Mouse (Mus musculus) left cerebral cortex, postnatal 10 days (tissue): Measurements from ENCODE around the gene Plg. TPM values are rescaled to one million over a fixed set of nuclear protein-coding genes. Genes with fewer than 3 reads are reported as not detected.

Experiments
- DNase-seq, 2 experiments: peaks; one replicate each; pipeline ENCODE4 v3.0.0; 2021 to 2022; ENCODE audit warnings: low spot score in 2 of 2, mixed read lengths in 1 of 2; ENCODE audit errors: extremely low spot score in 1 of 2
- intact Hi-C: fragments of 180-260 bp; cut with DNase I; formaldehyde crosslinking; loops from one replicate; pipeline ENCODE4 v1.15.1; 2025
- total RNA-seq, 2 experiments: library from RNA; stranded (reverse); gene quantifications; 2 replicates each; pipeline ENCODE4 v1.2.3; 2021

The Plg gene
- total RNA-seq, 2 experiments from 2014 or later, result not detected

DNA sequence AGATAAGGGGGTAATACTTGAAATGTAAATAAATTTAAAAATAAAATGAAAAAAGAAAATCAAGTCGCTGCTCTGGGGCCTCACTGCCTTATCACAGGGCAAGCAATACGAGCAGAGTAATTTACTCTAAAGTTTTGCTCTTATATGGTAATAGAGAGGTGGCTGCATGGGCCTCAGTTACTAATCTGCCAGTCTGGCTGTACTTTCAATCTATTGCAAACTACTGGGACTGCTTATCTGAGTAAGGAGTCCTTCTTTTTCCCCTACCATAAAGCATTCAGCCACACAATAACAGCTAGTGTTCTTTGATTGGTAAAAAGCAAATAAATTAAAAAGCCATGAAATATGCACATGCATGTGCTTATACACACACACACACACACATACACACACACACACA, 3.2 kb downstream of the Plg start:
- intact Hi-C loops, result no loop called here
- no peak for DNase-seq

DNA sequence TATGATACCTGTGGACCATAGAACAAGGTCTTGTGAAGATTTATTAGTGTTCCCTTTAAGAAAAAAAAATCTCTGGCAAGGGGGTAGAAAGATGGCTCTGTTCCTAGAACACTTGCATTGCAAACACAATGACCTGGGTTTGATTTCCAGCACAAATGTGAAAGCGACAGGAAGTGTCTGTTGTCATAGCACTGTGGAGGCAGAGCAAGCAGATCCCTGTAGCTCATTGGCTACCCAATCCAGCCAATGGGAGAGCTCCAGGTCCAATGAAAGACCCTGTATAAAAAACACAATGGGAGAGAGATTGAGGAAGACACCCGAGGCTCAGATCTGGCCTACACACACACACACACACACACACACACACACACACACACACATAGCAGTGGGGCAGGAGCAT, 4.1 kb downstream of the Plg start:
- no peak for DNase-seq
- intact Hi-C loops, result no loop called here

DNA sequence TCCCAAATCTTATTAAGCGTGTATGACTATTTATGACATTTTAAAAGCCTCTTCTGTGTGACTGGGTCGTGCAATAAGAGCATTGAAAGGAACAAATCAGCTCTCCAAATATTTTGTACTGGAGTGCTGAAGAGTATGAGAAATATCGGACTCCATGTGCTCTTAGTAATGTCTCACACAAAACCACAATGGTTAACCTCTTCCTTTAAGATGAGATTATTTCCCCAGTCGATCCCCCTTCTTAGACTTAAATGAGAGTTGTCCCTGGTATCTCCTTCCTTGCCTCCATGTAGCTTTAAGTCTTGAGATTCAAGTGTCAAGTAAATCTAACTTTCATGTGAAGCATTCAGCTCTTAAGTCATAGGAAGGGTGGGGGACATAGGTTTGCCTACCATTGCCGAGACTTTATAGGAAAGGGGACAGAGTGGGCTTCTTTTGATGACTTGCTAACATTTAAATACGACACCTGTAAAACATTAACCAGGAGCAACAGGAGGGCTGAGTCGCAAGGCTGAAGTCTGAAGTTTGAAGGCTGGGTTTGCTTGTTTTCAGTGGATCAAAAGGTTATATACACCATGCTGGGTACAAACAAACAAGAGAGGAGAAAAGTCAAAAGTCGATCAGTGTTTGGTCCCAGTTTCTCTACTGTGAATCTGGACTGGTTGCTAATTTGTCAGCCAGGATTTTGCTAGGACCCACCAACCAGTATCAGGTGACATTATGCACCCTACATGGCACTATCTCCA, 6.8 kb downstream of the Plg start:
- DNase-seq, result no peak
- intact Hi-C loops, result no loop called here

DNA sequence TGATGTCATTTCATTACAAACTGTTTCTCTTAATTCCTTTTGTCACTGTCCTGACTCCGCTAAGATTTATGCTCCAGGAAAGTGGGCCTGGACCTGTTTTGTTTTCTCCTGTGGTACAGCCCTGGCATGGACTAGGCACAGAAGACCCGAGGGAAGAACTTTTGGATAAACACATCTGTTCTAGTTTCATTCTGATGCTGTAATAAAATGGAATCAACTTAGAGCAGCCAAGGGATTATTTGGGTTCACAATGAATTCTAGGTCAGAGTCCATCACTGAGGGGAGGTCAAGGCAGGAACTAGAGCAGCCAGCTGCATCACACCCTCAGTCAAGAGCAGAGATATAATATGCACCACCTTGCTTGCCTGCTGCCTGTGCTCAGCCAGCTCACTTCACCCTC, 9.4 kb downstream of the Plg start:
- intact Hi-C loops, result no loop called here

DNA sequence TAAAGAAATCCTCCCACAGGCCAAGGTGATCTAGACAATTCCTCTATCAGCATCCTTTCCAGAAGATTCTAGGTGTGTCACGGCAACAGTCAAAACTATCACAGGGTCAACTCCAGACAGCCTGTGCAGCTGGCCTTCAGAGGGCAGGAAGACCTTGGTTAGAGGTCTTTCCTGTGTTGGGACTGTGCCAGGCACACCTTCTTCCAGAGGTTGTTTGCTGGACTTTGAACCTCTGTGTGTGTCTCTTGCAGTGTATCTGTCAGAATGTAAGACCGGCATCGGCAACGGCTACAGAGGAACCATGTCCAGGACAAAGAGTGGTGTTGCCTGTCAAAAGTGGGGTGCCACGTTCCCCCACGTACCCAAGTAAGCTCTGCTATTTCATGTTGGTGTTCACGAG, 9.8 kb downstream of the Plg start:
- no peak for DNase-seq
- intact Hi-C loops, result no loop called here

More for the DNA sequence above, 9.4 kb downstream of the Plg start:
- DNase-seq, result no peak

DNA sequence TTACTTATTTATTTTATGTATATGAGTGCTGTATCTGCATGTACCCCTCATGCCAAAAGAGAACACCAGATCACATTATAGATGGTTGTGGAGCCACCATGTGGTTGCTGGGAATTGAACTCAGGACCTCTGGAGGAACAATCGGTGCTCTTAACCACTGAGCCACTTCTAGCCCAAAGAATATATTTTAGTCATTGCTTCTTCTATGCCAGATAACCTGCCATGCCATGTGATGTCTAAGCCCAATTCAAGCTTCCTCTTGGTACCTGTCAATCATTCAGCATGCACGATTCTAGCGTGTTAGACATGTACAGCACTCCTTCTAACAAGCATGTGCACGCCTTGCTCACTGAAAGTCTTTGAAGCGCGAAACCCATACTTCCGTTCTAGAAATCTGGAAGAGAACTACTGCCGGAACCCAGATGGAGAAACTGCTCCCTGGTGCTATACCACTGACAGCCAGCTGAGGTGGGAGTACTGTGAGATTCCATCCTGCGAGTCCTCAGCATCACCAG, 17.8 kb downstream of the Plg start:
- DNase-seq, result no peak
- intact Hi-C loops, result no loop called here

DNA sequence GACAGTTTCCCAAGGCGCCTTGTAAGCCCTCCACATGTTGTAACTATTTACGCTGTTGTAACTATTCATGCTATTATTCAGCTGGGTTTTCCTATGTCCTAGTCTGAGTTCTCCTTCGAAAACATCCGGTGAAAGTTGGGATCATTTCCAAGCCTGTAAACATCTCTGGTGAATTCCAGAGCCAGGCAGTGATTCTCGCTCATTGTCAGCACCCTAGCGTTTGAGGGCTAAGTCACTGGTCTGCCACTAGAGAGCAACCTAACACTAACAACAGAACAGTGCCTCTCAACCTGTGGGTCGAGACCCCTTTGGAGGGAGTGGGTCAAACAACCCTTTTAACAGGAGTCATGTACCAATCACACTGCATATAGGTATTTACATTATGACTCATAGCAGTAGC, 25.0 kb downstream of the Plg start:
- intact Hi-C loops, result no loop called here
- DNase-seq, result no peak

DNA sequence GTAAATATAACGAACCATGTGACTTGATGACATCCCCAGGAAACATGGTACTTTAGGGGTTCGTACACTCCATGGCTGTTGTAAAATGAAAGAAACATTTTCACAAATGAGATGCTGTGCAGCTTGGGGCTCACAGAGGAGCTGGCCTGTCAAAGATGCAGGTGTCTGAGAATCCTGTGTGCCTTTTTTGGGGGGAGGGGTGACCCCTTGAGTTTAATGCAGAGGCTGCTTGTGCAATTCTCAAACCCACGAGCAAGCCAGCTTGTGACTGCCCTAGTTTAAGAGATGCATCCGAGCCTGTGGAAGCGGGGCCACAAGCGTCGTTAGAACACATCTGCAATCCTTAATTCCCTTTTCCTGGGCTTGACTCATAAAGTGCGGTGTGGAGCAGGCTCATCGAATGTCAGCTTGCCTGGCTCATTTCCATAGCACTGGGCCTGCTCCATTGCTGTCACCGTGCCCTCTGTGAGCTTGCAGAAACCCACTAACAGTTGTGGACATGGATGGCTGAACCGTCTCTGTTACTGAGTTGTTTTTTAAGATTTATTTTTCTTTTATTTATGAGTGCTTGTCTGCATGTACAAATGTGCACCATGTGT, 31.0 kb downstream of the Plg start:
- no peak for DNase-seq
- intact Hi-C loops, result no loop called here

DNA sequence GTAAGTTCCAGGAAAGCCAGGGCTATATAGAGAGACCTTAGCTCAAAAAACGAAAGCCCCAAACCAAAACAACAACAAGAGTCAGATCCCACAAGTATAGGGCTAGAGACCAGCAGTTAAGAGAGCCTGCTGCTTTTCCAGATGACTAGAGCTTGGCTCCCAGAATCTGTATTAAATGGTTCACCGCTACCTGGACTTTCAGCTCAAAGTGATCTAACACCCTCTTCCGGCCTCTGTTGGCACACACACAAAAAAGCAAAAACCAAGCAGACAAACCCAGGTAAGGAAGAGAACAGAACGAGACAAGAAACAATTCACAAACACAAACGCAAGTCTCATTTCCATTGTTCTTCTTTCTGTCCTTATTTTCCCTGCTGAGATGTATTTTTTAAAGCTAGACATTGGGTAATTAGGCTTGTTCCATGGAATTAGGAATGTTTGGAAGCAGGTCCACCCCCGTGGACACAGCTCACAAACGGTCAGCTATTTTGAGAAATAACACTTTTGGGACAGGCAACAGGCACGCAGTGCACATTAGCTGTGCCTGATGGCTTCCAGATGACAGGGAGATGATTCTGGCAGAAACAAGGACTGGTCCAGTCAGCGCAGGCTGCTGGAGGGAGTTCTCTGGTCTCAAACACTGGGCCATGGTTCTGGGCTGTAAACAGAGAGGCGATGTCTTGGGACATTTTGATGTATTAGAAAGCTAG, 33.9 kb downstream of the Plg start:
- intact Hi-C loops, result no loop called here
- no peak for DNase-seq

DNA sequence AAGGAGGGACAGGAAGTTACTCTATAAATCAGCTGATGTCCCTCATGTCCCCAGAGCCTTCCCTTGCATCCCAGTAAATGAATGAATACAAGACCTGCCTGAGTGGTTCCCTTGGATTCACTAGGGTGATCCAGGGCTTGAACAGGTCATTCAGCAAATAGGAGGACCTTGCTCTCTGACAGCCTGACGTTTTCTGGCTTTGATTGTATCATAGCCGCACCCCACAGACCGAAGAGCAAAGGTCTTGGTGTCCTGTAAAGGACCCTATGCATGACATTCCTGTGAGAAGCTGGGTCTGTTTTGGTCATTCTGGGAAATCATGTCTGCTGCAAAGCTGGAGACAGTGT, 34.5 kb downstream of the Plg start:
- intact Hi-C loops, result no loop called here
- no peak for DNase-seq

DNA sequence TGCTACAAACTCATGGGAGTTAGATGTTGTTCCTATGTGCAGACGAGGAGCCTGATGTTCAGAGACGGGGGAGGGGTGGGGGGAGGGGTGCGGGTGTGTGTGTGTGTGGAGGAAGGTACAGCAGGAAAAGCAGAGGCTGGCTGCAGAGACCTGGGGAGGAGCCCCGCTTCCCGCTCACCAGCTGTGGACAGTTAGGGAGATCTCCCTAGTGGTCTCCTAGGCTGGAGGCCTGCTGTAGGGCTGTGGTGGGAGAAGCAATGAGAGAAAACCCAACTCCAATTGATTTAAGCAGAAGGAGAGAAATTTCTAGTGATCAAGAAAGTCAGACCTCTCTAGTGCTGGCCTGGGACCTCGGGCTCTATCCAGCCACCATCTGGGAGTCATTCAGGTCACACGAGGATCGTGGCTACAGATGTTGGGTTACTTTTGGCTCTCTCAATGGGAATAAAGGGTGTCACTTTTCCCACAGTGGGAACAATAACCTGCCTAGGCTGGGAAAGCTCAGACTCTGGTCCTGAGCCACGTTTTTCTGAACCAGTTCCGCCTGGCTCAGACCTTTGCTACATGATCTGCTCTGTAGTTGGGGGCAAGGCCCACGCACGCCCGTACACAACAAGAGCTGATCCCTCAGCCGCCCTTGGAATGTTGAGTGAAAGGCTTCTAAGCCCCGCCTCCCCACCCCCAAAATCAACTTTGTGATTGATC, 36.8 kb downstream of the Plg start:
- DNase-seq, result no peak
- intact Hi-C loops, result loop anchor here (2.0 to 5.0 kb wide), 2 partner anchors 117 to 246 kb away; no protein-coding TSS in a partner anchor

DNA sequence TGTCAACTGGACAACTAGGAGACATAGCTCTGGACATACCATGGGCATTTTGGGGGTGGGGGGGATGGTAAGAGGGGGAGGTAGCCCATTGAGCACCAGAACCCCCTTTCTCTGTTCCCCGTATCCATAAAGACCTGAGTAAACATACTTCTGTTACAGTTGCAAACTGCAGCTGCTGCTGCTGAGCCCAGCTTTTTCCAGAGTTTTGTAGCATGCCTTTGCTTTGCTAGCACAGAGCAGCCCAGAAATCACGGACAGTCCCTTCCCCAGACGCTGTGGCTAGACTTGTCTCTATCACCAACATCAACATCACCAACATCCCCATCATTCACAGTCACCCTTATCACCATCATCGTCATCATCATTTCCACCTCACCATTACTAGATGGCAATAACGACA, 37.3 kb downstream of the Plg start:
- intact Hi-C loops, result loop anchor here (2.0 to 5.0 kb wide), 2 partner anchors 117 to 245 kb away; no protein-coding TSS in a partner anchor
- no peak for DNase-seq

DNA sequence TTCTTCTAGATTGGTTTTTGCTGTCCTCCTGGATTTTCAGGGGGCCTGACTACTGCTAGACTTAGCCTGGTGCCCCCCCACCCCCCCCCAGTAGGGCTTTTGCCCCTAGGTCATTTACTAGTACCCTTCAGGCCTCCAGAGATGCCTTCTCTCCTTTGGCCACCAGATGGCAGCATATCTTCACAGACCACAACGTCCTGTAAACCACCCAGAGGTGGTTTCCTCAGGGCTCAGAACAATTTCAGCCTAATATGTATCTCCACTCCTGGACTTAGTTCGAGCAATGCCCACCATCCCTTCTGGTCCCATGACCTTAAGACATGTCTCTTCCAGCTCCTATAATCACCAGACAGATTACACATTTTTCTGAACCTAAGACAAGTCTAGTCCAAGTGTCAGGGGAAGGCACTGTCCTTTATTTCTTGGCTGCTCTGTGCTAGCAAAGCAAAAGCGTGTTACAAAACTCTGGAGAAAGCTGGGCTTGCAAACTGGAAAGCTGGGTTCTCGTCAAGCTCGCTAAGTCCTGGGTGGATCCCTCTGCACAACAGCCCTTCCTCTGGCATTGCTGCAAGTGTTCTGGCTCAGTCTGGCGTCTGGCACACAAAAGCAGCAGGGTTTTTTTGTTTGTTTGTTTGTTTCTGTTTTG, 38.0 kb downstream of the Plg start:
- intact Hi-C loops, result loop anchor here (5.0 kb wide), 1 partner anchor 116 kb away; no protein-coding TSS in a partner anchor
- peak; percentile 76 for DNase-seq

DNA sequence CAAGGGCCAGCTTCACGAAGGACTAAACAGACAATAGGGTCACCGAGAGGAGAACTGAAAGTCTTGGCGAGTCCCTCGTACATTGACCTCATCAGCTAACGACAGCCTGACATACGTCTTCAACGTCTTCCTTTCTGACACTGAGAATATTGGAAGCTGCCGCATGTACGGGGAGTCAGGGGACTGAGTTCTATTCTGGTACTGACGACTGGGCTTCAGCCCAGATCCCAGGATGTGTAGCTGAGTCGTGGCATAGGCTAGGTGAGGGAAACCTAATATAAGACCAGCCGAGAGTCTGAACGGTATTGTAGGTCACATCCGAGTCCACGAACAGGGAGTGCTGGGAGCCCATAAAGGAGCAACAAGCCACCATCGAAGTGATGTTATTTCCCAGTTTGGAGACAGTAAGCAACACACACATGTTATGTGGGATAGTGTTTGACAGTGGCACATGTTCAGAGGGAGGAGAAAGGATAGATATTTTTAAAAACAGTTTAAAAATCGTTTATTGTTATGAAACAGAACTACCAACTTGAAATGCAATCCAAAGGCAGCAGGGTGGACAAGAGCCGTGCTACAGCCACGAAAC, 41.2 kb downstream of the Plg start:
- intact Hi-C loops, result loop anchor here (5.0 kb wide), 1 partner anchor 113 kb away; no protein-coding TSS in a partner anchor
- no peak for DNase-seq

DNA sequence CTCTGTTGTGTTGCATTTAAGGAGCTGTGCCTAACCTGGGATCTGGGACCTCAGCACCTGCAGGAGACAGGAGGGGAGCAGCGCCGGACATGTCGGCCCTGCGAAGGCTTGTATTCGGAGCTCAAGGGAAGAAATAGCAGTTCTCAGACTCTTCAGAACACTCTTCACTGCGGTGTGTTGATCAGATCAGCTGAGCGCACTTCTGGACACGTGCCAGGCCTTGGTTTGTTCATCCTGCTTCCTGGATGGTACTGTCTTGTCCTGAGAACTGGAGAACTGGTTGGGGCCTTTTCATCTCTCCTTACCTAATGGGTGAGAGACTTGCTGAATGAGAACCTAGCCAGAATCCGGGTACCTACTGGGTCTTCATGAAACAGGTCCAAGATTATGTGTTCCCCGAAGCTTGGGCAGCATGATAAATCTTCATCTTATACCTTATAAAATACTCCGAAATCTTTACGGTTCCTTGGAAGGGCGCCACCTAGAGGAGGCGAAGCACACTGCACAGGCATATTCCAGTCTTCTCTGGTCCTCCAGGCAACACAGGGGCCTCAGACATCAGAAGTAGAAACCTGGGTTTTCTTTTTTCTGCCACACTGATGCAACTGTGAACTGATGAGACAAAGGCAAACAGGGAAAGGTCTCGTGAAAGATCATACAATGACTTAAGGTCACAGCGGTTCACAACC, 42.6 kb downstream of the Plg start:
- intact Hi-C loops, result no loop called here
- peak in 1 of 2 experiments; percentile 52 for DNase-seq

DNA sequence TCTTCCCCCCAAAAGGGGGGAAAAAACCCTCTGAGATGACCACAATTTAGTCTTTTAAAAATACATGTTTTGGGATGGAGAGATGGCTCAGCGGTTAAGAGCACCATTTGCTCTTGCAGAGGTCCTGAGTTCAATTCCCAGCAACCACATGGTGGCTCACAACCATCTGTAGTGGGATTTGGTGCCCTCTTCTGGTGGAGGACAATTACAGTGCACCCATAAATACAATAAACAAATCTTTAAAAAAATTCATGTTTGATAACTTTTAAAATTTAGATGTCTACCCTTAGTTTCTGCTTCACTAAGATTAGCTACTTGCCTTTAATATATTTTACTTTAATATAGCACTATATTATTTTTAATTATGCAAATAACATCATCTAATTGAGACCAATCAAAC, 43.7 kb downstream of the Plg start:
- intact Hi-C loops, result no loop called here
- no peak for DNase-seq

DNA sequence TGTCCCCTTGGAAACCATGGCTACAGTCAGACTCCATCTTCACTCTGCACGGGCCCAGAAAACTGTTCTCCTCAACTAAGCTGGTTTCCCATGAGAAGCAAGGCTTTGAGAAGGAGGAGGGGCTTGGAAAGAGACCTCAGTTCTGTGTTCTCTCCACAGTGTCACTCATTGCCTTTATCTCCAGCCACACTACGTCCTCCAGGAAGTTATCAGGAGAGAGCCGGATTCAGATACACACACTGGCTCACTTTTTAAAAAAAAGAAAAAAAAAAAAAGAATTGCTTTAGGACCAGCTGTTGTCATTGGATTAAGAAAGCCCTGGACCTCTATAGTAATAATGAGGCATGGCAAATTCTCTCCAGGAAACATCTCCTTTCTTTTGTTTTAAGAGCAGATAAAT, 48.7 kb downstream of the Plg start:
- no peak for DNase-seq
- intact Hi-C loops, result no loop called here

DNA sequence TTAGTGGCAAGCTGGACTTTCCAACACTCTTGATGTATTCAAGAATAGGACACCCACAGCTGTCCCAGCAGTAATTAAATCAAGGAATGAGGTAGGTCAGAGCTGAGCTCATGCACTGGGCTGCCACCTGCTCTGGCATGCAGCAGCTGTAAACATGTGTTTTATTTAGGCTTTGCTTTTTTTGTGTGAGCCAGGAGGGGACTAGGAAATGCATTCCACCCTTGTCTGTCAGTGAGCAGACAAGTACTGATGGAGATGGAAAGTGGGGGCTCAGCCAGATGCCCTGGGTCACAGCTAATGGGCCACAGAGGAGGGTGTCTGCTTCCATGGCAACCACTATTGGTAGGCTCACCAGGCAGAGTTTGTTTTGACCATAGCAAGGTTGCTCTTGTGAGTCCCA, 50.0 kb downstream of the Plg start:
- DNase-seq, result no peak
- intact Hi-C loops, result no loop called here
